Mouse (Mus musculus) liver, adult 2 months (tissue): Measurements from ENCODE around the gene Krtap1-3. TPM values are rescaled to one million over a fixed set of nuclear protein-coding genes. Genes with fewer than 3 reads are reported as not detected.

ENCODE experiments used
- DNase-seq: peaks from one replicate; pipeline ENCODE4 v3.0.0-alpha.2; 2011; ENCODE audit warnings: low read depth, low spot score; ENCODE audit errors: extremely low read depth
- H3K27ac ChIP-seq: fragments of 200-500 bp; replicated peaks from 2 replicates; pipeline ENCODE4 v1.5.1; 2012; ENCODE audit warnings: low read depth, mild to moderate bottlenecking, control low read depth, inconsistent platforms, low read length; ENCODE audit not compliant: insufficient read depth
- H3K27me3 ChIP-seq: fragments of 200-500 bp; 2 replicates; pipeline ENCODE4 v1.6.1; 2012; ENCODE audit warnings: mild to moderate bottlenecking, moderate library complexity, low read length, inconsistent platforms; ENCODE audit not compliant: control insufficient read depth, insufficient read depth
- H3K36me3 ChIP-seq: fragments of 200-500 bp; 2 replicates; pipeline ENCODE4 v1.6.1; 2012; ENCODE audit warnings: low read length, inconsistent platforms; ENCODE audit not compliant: control insufficient read depth, insufficient read depth
- H3K4me1 ChIP-seq: fragments of 200-500 bp; 2 replicates; pipeline ENCODE4 v1.6.1; 2011; ENCODE audit warnings: low read length; ENCODE audit not compliant: control insufficient read depth, insufficient read depth
- H3K4me3 ChIP-seq: fragments of 200-500 bp; 2 replicates; pipeline ENCODE4 v1.5.1; 2011; ENCODE audit warnings: low read depth, mild to moderate bottlenecking, control low read depth, low read length, moderate library complexity; ENCODE audit not compliant: insufficient read depth
- H3K79me2 ChIP-seq: fragments of 200-500 bp; 2 replicates; pipeline ENCODE4 v1.6.1; 2012; ENCODE audit warnings: inconsistent platforms, mild to moderate bottlenecking, low read length, moderate library complexity; ENCODE audit not compliant: control insufficient read depth, insufficient read depth
- H3K9ac ChIP-seq: fragments of 200-500 bp; 2 replicates; pipeline ENCODE4 v1.6.1; 2012; ENCODE audit warnings: low read depth, mild to moderate bottlenecking, control low read depth, inconsistent platforms, low read length
- CTCF ChIP-seq: fragments of 200-500 bp; IDR thresholded peaks from 2 replicates; pipeline ENCODE4 v1.5.1; 2011; ENCODE audit warnings: low read depth, low read length, control low read depth
- POLR2A ChIP-seq: fragments of 200-500 bp; IDR thresholded peaks from 2 replicates; pipeline ENCODE4 v1.6.1; 2011; ENCODE audit warnings: low read length, control low read depth; ENCODE audit not compliant: insufficient read depth; ENCODE audit errors: extremely low read depth
- WGBS: fragments of 180-500 bp; shearing (Covaris S2); methylation state at CpG from one replicate; pipeline ENCODE4 v1.1.7; 2018; 5-methylcytosine and 5-hydroxymethylcytosine counted together
- polyA plus RNA-seq: library from polyadenylated mRNA; depleted of rRNA; stranded (reverse); fragments of >200 nt; gene quantifications from 2 replicates; pipeline ENCODE4 v1.2.3, GENCODE M21; 2012; rRNA removed
- total RNA-seq: library from RNA; depleted of rRNA; stranded (reverse); fragments of >200 nt; gene quantifications from 2 replicates; pipeline ENCODE4 v1.2.3, GENCODE M21; 2014; rRNA removed

Krtap1-3 gene
- total RNA-seq (not detected in 2 replicates), polyA plus RNA-seq (not detected in 2 replicates)

- H3K27me3 ChIP-seq: 0 out of 2 replicates have a peak, but pooled peaks cover 3% of the 10 kb centered on the region
- H3K36me3 ChIP-seq: no peaks in the 10 kb centered on the region
- H3K27ac ChIP-seq: no peak within 1 kb of the TSS
- WGBS: 85% methylated on average over 6 of the region's 6 CpGs
- TF ChIP-seq CTCF: no peak
- no peak for TF ChIP-seq POLR2A
- H3K4me1 ChIP-seq: no peaks in the 10 kb centered on the region
- no peak within 1 kb of the TSS for H3K9ac ChIP-seq
- no peak within 1 kb of the TSS for H3K4me3 ChIP-seq
- DNase-seq: no peak
- H3K79me2 ChIP-seq: no peaks in the 10 kb centered on the region
These were observed at the start of gene Krtap1-3 for GRCm38 (mm10) chr11:99590981-99591380. Gene Krtap1-3 (minus strand): TSS chr11:99591339.

GRCm38 (mm10) chr11:99640926-99641325 lies 49.8 kb upstream of the Krtap1-3 start:
- Histone ChIP-seq H3K79me2 (no peaks in the 10 kb centered on the region), H3K4me1 (no peaks in the 10 kb centered on the region), H3K9ac (no peak overlapping the region), H3K36me3 (no peaks in the 10 kb centered on the region), H3K27ac (no peak overlapping the region), H3K27me3 (0 out of 2 replicates have a peak, but pooled peaks cover 4% of the 10 kb centered on the region), H3K4me3 (no peak overlapping the region)
- TF ChIP-seq CTCF: no peak
- TF ChIP-seq POLR2A: no peak
- no peak for DNase-seq
- 24% methylated on average over 1 of the region's 1 CpGs for WGBS

GRCm38 (mm10) chr11:99637086-99637485 lies 45.9 kb upstream of the Krtap1-3 start:
- Histone ChIP-seq H3K4me3 (no peak overlapping the region), H3K4me1 (no peaks in the 10 kb centered on the region), H3K27ac (no peak overlapping the region), H3K9ac (no peak overlapping the region), H3K36me3 (no peaks in the 10 kb centered on the region), H3K79me2 (no peaks in the 10 kb centered on the region), H3K27me3 (peaks cover 3% of the 10 kb centered on the region)
- no peak for TF ChIP-seq CTCF
- TF ChIP-seq POLR2A: no peak
- no peak for DNase-seq
- 80% methylated on average over 1 of the region's 1 CpGs for WGBS

- H3K27me3 ChIP-seq: peaks cover 6% of the 10 kb centered on the region
- H3K36me3 ChIP-seq: no peaks in the 10 kb centered on the region
- 59% methylated on average over 8 of the region's 8 CpGs for WGBS
- H3K4me1 ChIP-seq: no peaks in the 10 kb centered on the region
- H3K4me3 ChIP-seq: no peak within 1 kb of the TSS
- H3K79me2 ChIP-seq: no peaks in the 10 kb centered on the region
- DNase-seq: no peak
- no peak within 1 kb of the TSS for H3K27ac ChIP-seq
- TF ChIP-seq CTCF (no peak), POLR2A (no peak)
- H3K9ac ChIP-seq: no peak within 1 kb of the TSS
These were observed 43.6 kb upstream of the Krtap1-3 start, which contains the start of gene Krtap4-2 for GRCm38 (mm10) chr11:99634653-99635134. Gene Krtap4-2 (minus strand): TSS chr11:99635084.

- Histone ChIP-seq H3K79me2 (no peaks in the 10 kb centered on the region), H3K36me3 (no peaks in the 10 kb centered on the region), H3K4me1 (no peaks in the 10 kb centered on the region), H3K4me3 (no peak overlapping the region), H3K9ac (no peak overlapping the region), H3K27ac (no peak overlapping the region), H3K27me3 (peaks cover 6% of the 10 kb centered on the region)
- 58% methylated on average over 2 of the region's 2 CpGs for WGBS
- no peak for DNase-seq
- TF ChIP-seq CTCF (no peak), POLR2A (no peak)
These were observed 42.2 kb upstream of the Krtap1-3 start for GRCm38 (mm10) chr11:99633293-99633692.

- H3K36me3 ChIP-seq: no peaks in the 10 kb centered on the region
- H3K27me3 ChIP-seq: peaks cover 8% of the 10 kb centered on the region
- TF ChIP-seq POLR2A (no peak), CTCF (no peak)
- H3K27ac ChIP-seq: no peak overlapping the region
- 64% methylated on average over 3 of the region's 3 CpGs for WGBS
- H3K79me2 ChIP-seq: no peaks in the 10 kb centered on the region
- no peaks in the 10 kb centered on the region for H3K4me1 ChIP-seq
- no peak overlapping the region for H3K9ac ChIP-seq
- no peak for DNase-seq
- no peak overlapping the region for H3K4me3 ChIP-seq
These were observed 39.8 kb upstream of the Krtap1-3 start for GRCm38 (mm10) chr11:99630890-99631289.
